Mouse (Mus musculus) neural tube, embryonic 11.5 days (tissue): Measurements from ENCODE around the gene Dock1. TPM values are rescaled to one million over a fixed set of nuclear protein-coding genes. Genes with fewer than 3 reads are reported as not detected.

Experiments used
- ATAC-seq: fragments of 200-750 bp; cut with Nextera tagmentation; 2 replicates; pipeline ENCODE4 v1.8.0; 2017; ENCODE audit warnings: moderate number of reproducible peaks, mild to moderate bottlenecking, moderate TSS enrichment, moderate library complexity; ENCODE audit not compliant: insufficient read depth, low FRiP score, low TSS enrichment
- DNase-seq: peaks from one replicate; pipeline ENCODE4 v3.0.0-alpha.2; 2015; ENCODE audit warnings: low spot score
- H3K27ac ChIP-seq: fragments of 300-500 bp; sonication (generic); 2 replicates; pipeline ENCODE4 v1.5.1; 2014; ENCODE audit warnings: low read depth, mild to moderate bottlenecking, low read length
- H3K27me3 ChIP-seq: fragments of 300-500 bp; sonication (generic); 2 replicates; pipeline ENCODE4 v1.6.1; 2014; ENCODE audit warnings: mild to moderate bottlenecking, low read length, mixed read lengths; ENCODE audit not compliant: control insufficient read depth, insufficient read depth
- H3K36me3 ChIP-seq: fragments of 300-500 bp; sonication (generic); 2 replicates; pipeline ENCODE4 v1.6.1; 2014; ENCODE audit warnings: mild to moderate bottlenecking, low read length, moderate library complexity, mixed read lengths; ENCODE audit not compliant: control insufficient read depth, insufficient read depth
- H3K4me1 ChIP-seq: fragments of 300-500 bp; sonication (generic); 2 replicates; pipeline ENCODE4 v1.6.1; 2014; ENCODE audit warnings: low read length, mixed read lengths; ENCODE audit not compliant: control insufficient read depth, insufficient read depth
- H3K4me2 ChIP-seq: fragments of 300-500 bp; sonication (generic); 2 replicates; pipeline ENCODE4 v1.6.1; 2014; ENCODE audit warnings: low read depth, mild to moderate bottlenecking, moderate library complexity
- H3K4me3 ChIP-seq: fragments of 300-500 bp; sonication (generic); 2 replicates; pipeline ENCODE4 v1.5.1; 2014; ENCODE audit warnings: low read depth, low read length
- H3K9ac ChIP-seq: fragments of 300-500 bp; sonication (generic); 2 replicates; pipeline ENCODE4 v1.6.1; 2014; ENCODE audit warnings: mild to moderate bottlenecking, low read length
- H3K9me3 ChIP-seq: fragments of 300-500 bp; sonication (generic); 2 replicates; pipeline ENCODE4 v1.6.1; 2016; ENCODE audit warnings: low read length; ENCODE audit not compliant: control insufficient read depth
- WGBS: fragments of 180-500 bp; shearing (Covaris S2); extraction: QIAGEN DNeasy Blood & Tissue Kit; methylation state at CpG from one replicate; pipeline ENCODE4 v1.1.7; 2014; 5-methylcytosine and 5-hydroxymethylcytosine counted together
- polyA plus RNA-seq: library from polyadenylated mRNA; unstranded; fragments of >200 nt; fragmentation: Nextera tagmentation; extraction: Ambion mirVana; gene quantifications from 2 replicates; pipeline ENCODE4 v1.2.1, GENCODE M21; 2014

Dock1 gene
- polyA plus RNA-seq, 1 experiment from 2014 or later, result 26.3 TPM

- no peaks in the 10 kb centered on the region for H3K27me3 ChIP-seq
- H3K4me3 ChIP-seq, result no peak overlapping the region
- no peak overlapping the region for H3K4me2 ChIP-seq
- H3K36me3 ChIP-seq, result no peaks in the 10 kb centered on the region; the same call in 1 of the 2 replicates
- no peak overlapping the region for H3K27ac ChIP-seq
- H3K9ac ChIP-seq, result no peak overlapping the region
- no peaks in the 10 kb centered on the region for H3K9me3 ChIP-seq
- ATAC-seq (no peak), DNase-seq (no peak)
- 83% methylated on average over 6 of the region's 6 CpGs for WGBS
- no peaks in the 10 kb centered on the region for H3K4me1 ChIP-seq
Observed at GRCm38 (mm10) chr7:134774468-134775162, 104.2 kb downstream of the Dock1 start.

- WGBS, result 91% methylated on average over 10 of the region's 10 CpGs
- H3K36me3 ChIP-seq, result no peaks in the 10 kb centered on the region; the same call in 1 of the 2 replicates
- H3K9ac ChIP-seq, result no peak overlapping the region
- H3K4me3 ChIP-seq, result no peak overlapping the region
- ATAC-seq (no peak), DNase-seq (no peak)
- no peak overlapping the region for H3K27ac ChIP-seq
- H3K4me1 ChIP-seq, result no peaks in the 10 kb centered on the region
- H3K9me3 ChIP-seq, result no peaks in the 10 kb centered on the region
- H3K27me3 ChIP-seq, result no peaks in the 10 kb centered on the region
- no peak overlapping the region for H3K4me2 ChIP-seq
Observed at GRCm38 (mm10) chr7:134775671-134776070, 105.2 kb downstream of the Dock1 start.

- Histone ChIP-seq H3K4me1 (no peaks in the 10 kb centered on the region), H3K36me3 (no peaks in the 10 kb centered on the region; the same call in 1 of the 2 replicates), H3K4me3 (no peak overlapping the region), H3K9ac (no peak overlapping the region), H3K9me3 (no peaks in the 10 kb centered on the region), H3K27ac (no peak overlapping the region), H3K4me2 (no peak overlapping the region), H3K27me3 (no peaks in the 10 kb centered on the region)
- DNase-seq (no peak), ATAC-seq (no peak)
- 87% methylated on average over 6 of the region's 6 CpGs for WGBS
Observed at GRCm38 (mm10) chr7:134776306-134776705, 105.9 kb downstream of the Dock1 start.

- Histone ChIP-seq H3K9me3 (no peaks in the 10 kb centered on the region), H3K9ac (no peak overlapping the region), H3K4me2 (no peak overlapping the region), H3K4me1 (no peaks in the 10 kb centered on the region), H3K36me3 (no peaks in the 10 kb centered on the region), H3K27me3 (no peaks in the 10 kb centered on the region), H3K4me3 (no peak overlapping the region), H3K27ac (no peak overlapping the region)
- 100% methylated on average over 3 of the region's 3 CpGs for WGBS
- DNase-seq (no peak), ATAC-seq (no peak)
Observed at GRCm38 (mm10) chr7:134779761-134780160, 109.3 kb downstream of the Dock1 start.

- ATAC-seq (no peak), DNase-seq (no peak)
- Histone ChIP-seq H3K4me2 (no peak overlapping the region), H3K27ac (no peak overlapping the region), H3K27me3 (no peaks in the 10 kb centered on the region), H3K4me3 (no peak overlapping the region), H3K9ac (no peak overlapping the region), H3K4me1 (no peaks in the 10 kb centered on the region), H3K36me3 (no peaks in the 10 kb centered on the region), H3K9me3 (no peaks in the 10 kb centered on the region)
- WGBS, result 92% methylated on average over 4 of the region's 4 CpGs
Observed at GRCm38 (mm10) chr7:134787110-134787509, 116.7 kb downstream of the Dock1 start.

GRCm38 (mm10) chr7:134794889-134795288, 124.4 kb downstream of the Dock1 start:
- DNase-seq, result no peak
- no peaks in the 10 kb centered on the region for H3K27me3 ChIP-seq
- no peaks in the 10 kb centered on the region for H3K9me3 ChIP-seq
- no peak for ATAC-seq
- H3K36me3 ChIP-seq, result no peaks in the 10 kb centered on the region
- H3K27ac ChIP-seq, result no peak overlapping the region
- no peak overlapping the region for H3K4me3 ChIP-seq
- 93% methylated on average over 3 of the region's 3 CpGs for WGBS
- no peaks in the 10 kb centered on the region for H3K4me1 ChIP-seq
- no peak overlapping the region for H3K4me2 ChIP-seq
- H3K9ac ChIP-seq, result no peak overlapping the region

- ATAC-seq (no peak), DNase-seq (no peak)
- H3K9ac ChIP-seq, result no peak overlapping the region
- no peak overlapping the region for H3K4me3 ChIP-seq
- no peaks in the 10 kb centered on the region for H3K36me3 ChIP-seq
- no peak overlapping the region for H3K27ac ChIP-seq
- no peaks in the 10 kb centered on the region for H3K27me3 ChIP-seq
- H3K9me3 ChIP-seq, result no peaks in the 10 kb centered on the region
- 84% methylated on average over 4 of the region's 4 CpGs for WGBS
- no peak overlapping the region for H3K4me2 ChIP-seq
- H3K4me1 ChIP-seq, result no peaks in the 10 kb centered on the region
Observed at GRCm38 (mm10) chr7:134800079-134800478, 129.6 kb downstream of the Dock1 start.

GRCm38 (mm10) chr7:134804422-134804821, 134.0 kb downstream of the Dock1 start:
- no peaks in the 10 kb centered on the region for H3K9me3 ChIP-seq
- no peak for ATAC-seq
- no peak for DNase-seq
- H3K27me3 ChIP-seq, result no peaks in the 10 kb centered on the region
- H3K4me1 ChIP-seq, result no peaks in the 10 kb centered on the region
- no peak overlapping the region for H3K4me2 ChIP-seq
- H3K27ac ChIP-seq, result no peak overlapping the region
- peaks cover 2% of the 10 kb centered on the region; the same call in 1 of the 2 replicates for H3K36me3 ChIP-seq
- no peak overlapping the region for H3K4me3 ChIP-seq
- 75% methylated on average over 4 of the region's 4 CpGs for WGBS
- H3K9ac ChIP-seq, result no peak overlapping the region

- DNase-seq (no peak), ATAC-seq (no peak)
- H3K4me2 ChIP-seq, result no peak overlapping the region
- no peaks in the 10 kb centered on the region for H3K9me3 ChIP-seq
- H3K4me3 ChIP-seq, result no peak overlapping the region
- WGBS, result 68% methylated on average over 6 of the region's 6 CpGs
- H3K27ac ChIP-seq, result no peak overlapping the region
- peaks cover 2% of the 10 kb centered on the region; the same call in 1 of the 2 replicates for H3K36me3 ChIP-seq
- no peaks in the 10 kb centered on the region for H3K27me3 ChIP-seq
- no peak overlapping the region for H3K9ac ChIP-seq
- no peaks in the 10 kb centered on the region for H3K4me1 ChIP-seq
Observed at GRCm38 (mm10) chr7:134806799-134807198, 136.3 kb downstream of the Dock1 start.
